Mouse (Mus musculus) C2C12 (cell line): ENCODE measurements around the gene Sult2b1.
A peak's percentile ranks its signal among the peaks of the same experiment; 100 is the strongest.

Source experiments
- CTCF ChIP-seq: IDR thresholded peaks from one replicate; pipeline ENCODE4 v1.5.1; 2011; ENCODE audit not compliant: control insufficient read depth, insufficient read depth, insufficient read length
- MAX ChIP-seq: IDR thresholded peaks from one replicate; pipeline ENCODE4 v1.6.1; 2011; ENCODE audit warnings: mild to moderate bottlenecking, control low read depth

DNA sequence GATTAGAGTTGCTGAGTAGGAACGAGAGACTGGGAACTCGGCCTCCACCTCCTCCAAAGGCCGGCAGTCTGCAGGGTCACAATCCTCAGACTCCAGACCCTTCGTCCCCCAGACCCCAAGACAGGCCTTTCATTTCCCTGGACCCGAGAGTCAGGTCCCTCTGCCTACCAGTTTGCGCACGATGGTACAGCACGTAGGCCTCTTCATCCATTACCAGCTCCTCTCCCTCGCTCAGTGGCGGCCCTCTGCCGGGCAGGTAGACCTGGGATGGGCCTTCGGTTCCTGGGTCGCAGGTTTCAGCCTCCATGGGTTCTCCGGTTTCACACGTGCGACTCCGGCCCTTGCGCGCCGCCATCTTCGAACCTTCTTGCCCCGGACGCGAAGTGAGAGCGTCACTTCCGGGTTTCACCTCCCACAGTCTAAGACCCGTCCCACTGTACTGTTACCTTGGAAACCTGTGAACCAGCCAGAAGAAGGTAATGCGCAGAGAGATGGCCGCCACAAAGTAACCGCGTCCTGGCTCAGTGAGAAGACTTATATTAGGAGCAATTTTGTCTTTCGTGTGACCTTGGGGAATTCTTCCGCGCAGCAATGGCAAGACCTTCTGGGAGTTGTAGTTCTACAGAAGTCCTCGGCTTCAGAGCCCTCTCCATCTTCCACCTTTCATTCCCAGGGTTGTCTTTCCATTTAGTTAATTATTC, 46.1 kb upstream of the Sult2b1 start, which contains the start of gene Grwd1:
- TF ChIP-seq MAX, result peak; percentile 87
- no peak for TF ChIP-seq CTCF
